Mouse (Mus musculus) liver, adult 2 months (tissue): ENCODE results near the gene Ms4a8a. TPM values are rescaled to one million over a fixed set of nuclear protein-coding genes. Genes with fewer than 3 reads are reported as not detected.

Experiments used
- DNase-seq: peaks from one replicate; pipeline ENCODE4 v3.0.0-alpha.2; 2011; ENCODE audit warnings: low read depth, low spot score; ENCODE audit errors: extremely low read depth
- H3K27ac ChIP-seq: fragments of 200-500 bp; replicated peaks from 2 replicates; pipeline ENCODE4 v1.5.1; 2012; ENCODE audit warnings: low read depth, mild to moderate bottlenecking, control low read depth, inconsistent platforms, low read length; ENCODE audit not compliant: insufficient read depth
- H3K27me3 ChIP-seq: fragments of 200-500 bp; 2 replicates; pipeline ENCODE4 v1.6.1; 2012; ENCODE audit warnings: mild to moderate bottlenecking, moderate library complexity, low read length, inconsistent platforms; ENCODE audit not compliant: control insufficient read depth, insufficient read depth
- H3K36me3 ChIP-seq: fragments of 200-500 bp; 2 replicates; pipeline ENCODE4 v1.6.1; 2012; ENCODE audit warnings: low read length, inconsistent platforms; ENCODE audit not compliant: control insufficient read depth, insufficient read depth
- H3K4me1 ChIP-seq: fragments of 200-500 bp; 2 replicates; pipeline ENCODE4 v1.6.1; 2011; ENCODE audit warnings: low read length; ENCODE audit not compliant: control insufficient read depth, insufficient read depth
- H3K4me3 ChIP-seq: fragments of 200-500 bp; 2 replicates; pipeline ENCODE4 v1.5.1; 2011; ENCODE audit warnings: low read depth, mild to moderate bottlenecking, control low read depth, low read length, moderate library complexity; ENCODE audit not compliant: insufficient read depth
- H3K79me2 ChIP-seq: fragments of 200-500 bp; 2 replicates; pipeline ENCODE4 v1.6.1; 2012; ENCODE audit warnings: inconsistent platforms, mild to moderate bottlenecking, low read length, moderate library complexity; ENCODE audit not compliant: control insufficient read depth, insufficient read depth
- H3K9ac ChIP-seq: fragments of 200-500 bp; 2 replicates; pipeline ENCODE4 v1.6.1; 2012; ENCODE audit warnings: low read depth, mild to moderate bottlenecking, control low read depth, inconsistent platforms, low read length
- CTCF ChIP-seq: fragments of 200-500 bp; IDR thresholded peaks from 2 replicates; pipeline ENCODE4 v1.5.1; 2011; ENCODE audit warnings: low read depth, low read length, control low read depth
- POLR2A ChIP-seq: fragments of 200-500 bp; IDR thresholded peaks from 2 replicates; pipeline ENCODE4 v1.6.1; 2011; ENCODE audit warnings: low read length, control low read depth; ENCODE audit not compliant: insufficient read depth; ENCODE audit errors: extremely low read depth
- WGBS: fragments of 180-500 bp; shearing (Covaris S2); methylation state at CpG from one replicate; pipeline ENCODE4 v1.1.7; 2018; 5-methylcytosine and 5-hydroxymethylcytosine counted together
- polyA plus RNA-seq: library from polyadenylated mRNA; depleted of rRNA; stranded (reverse); fragments of >200 nt; gene quantifications from 2 replicates; pipeline ENCODE4 v1.2.3, GENCODE M21; 2012
- total RNA-seq: library from RNA; depleted of rRNA; stranded (reverse); fragments of >200 nt; gene quantifications from 2 replicates; pipeline ENCODE4 v1.2.3, GENCODE M21; 2014

Ms4a8a gene
- total and polyA plus RNA-seq, 2 experiments, result 0.83 to 1.9 TPM

- H3K27ac ChIP-seq, result peak overlapping the region; percentile 99
- DNase-seq, result peak; percentile 90
- no peaks in the 10 kb centered on the region for H3K27me3 ChIP-seq
- no peaks in the 10 kb centered on the region for H3K36me3 ChIP-seq
- no peak overlapping the region for H3K4me3 ChIP-seq
- H3K9ac ChIP-seq, result peak overlapping the region; percentile 52
- H3K79me2 ChIP-seq, result no peaks in the 10 kb centered on the region
- TF ChIP-seq POLR2A (no peak), CTCF (no peak)
- peaks cover 26% of the 10 kb centered on the region for H3K4me1 ChIP-seq
- 17% methylated on average over 3 of the region's 3 CpGs for WGBS
These were observed 27.6 kb downstream of the Ms4a8a start for GRCm38 (mm10) chr19:11053277-11053676.

- H3K36me3 ChIP-seq, result peaks cover 2% of the 10 kb centered on the region; the same call in 1 of the 2 replicates
- no peak for TF ChIP-seq CTCF
- DNase-seq, result peak; percentile 94
- no peak overlapping the region for H3K4me3 ChIP-seq
- no peaks in the 10 kb centered on the region for H3K27me3 ChIP-seq
- peaks cover 28% of the 10 kb centered on the region for H3K4me1 ChIP-seq
- no peaks in the 10 kb centered on the region for H3K79me2 ChIP-seq
- no peak overlapping the region for H3K9ac ChIP-seq
- WGBS, result 12% methylated on average over 5 of the region's 5 CpGs
- H3K27ac ChIP-seq, result peak overlapping the region; percentile 90
These were observed 28.0 kb downstream of the Ms4a8a start for GRCm38 (mm10) chr19:11052877-11053276.

GRCm38 (mm10) chr19:11050286-11050685 lies 30.6 kb downstream of the Ms4a8a start:
- TF ChIP-seq POLR2A (no peak), CTCF (no peak)
- Histone ChIP-seq H3K4me3 (peak overlapping the region; percentile 63), H3K9ac (peak overlapping the region; percentile 81), H3K27ac (peak overlapping the region; percentile 98), H3K79me2 (no peaks in the 10 kb centered on the region), H3K36me3 (peaks cover 9% of the 10 kb centered on the region; the same call in 1 of the 2 replicates), H3K4me1 (peaks cover 28% of the 10 kb centered on the region), H3K27me3 (no peaks in the 10 kb centered on the region)
- DNase-seq, result peak; percentile 90
- WGBS, result 10% methylated on average over 2 of the region's 2 CpGs

GRCm38 (mm10) chr19:11049426-11049825 lies 31.5 kb downstream of the Ms4a8a start:
- peak overlapping the region; percentile 98 for H3K27ac ChIP-seq
- H3K4me3 ChIP-seq, result peak overlapping the region; percentile 63
- DNase-seq, result peak; percentile 69
- H3K4me1 ChIP-seq, result peaks cover 28% of the 10 kb centered on the region
- H3K27me3 ChIP-seq, result no peaks in the 10 kb centered on the region
- TF ChIP-seq POLR2A, result no peak
- TF ChIP-seq CTCF, result no peak
- H3K79me2 ChIP-seq, result no peaks in the 10 kb centered on the region
- no peak overlapping the region; the same call in 1 of the 2 replicates for H3K9ac ChIP-seq
- peaks cover 9% of the 10 kb centered on the region; the same call in 1 of the 2 replicates for H3K36me3 ChIP-seq

GRCm38 (mm10) chr19:11048503-11048902 lies 32.4 kb downstream of the Ms4a8a start:
- Histone ChIP-seq H3K4me3 (no peak overlapping the region), H3K4me1 (peaks cover 23% of the 10 kb centered on the region), H3K9ac (no peak overlapping the region), H3K27ac (peak overlapping the region; percentile 23), H3K27me3 (no peaks in the 10 kb centered on the region), H3K79me2 (no peaks in the 10 kb centered on the region; the same call in 1 of the 2 replicates), H3K36me3 (peaks cover 9% of the 10 kb centered on the region; the same call in 1 of the 2 replicates)
- TF ChIP-seq POLR2A, result no peak
- no peak for TF ChIP-seq CTCF
- no peak for DNase-seq
- WGBS, result 90% methylated on average over 1 of the region's 1 CpGs

GRCm38 (mm10) chr19:11048009-11048408 lies 32.9 kb downstream of the Ms4a8a start:
- TF ChIP-seq CTCF, result no peak
- no peak for TF ChIP-seq POLR2A
- Histone ChIP-seq H3K4me1 (peaks cover 21% of the 10 kb centered on the region), H3K27ac (peak overlapping the region; percentile 23; the same call in 1 of the 2 replicates), H3K9ac (no peak overlapping the region), H3K79me2 (no peaks in the 10 kb centered on the region; the same call in 1 of the 2 replicates), H3K27me3 (no peaks in the 10 kb centered on the region), H3K36me3 (peaks cover 9% of the 10 kb centered on the region; the same call in 1 of the 2 replicates), H3K4me3 (no peak overlapping the region)
- WGBS, result 57% methylated on average over 6 of the region's 6 CpGs
- DNase-seq, result peak; percentile 52
